Mouse (Mus musculus) brain, embryonic 14.5 days (tissue): ENCODE measurements around the gene Ccdc83. TPM values are rescaled to one million over a fixed set of nuclear protein-coding genes. Genes with fewer than 3 reads are reported as not detected.

Source experiments
- DNase-seq: peaks from one replicate; pipeline ENCODE4 v3.0.0-alpha.2; 2011; ENCODE audit warnings: low read depth
- CTCF ChIP-seq: fragments of 200-500 bp; IDR thresholded peaks from 2 replicates; pipeline ENCODE4 v1.5.1; 2012; ENCODE audit warnings: inconsistent platforms, mild to moderate bottlenecking, moderate library complexity, borderline replicate concordance; ENCODE audit not compliant: insufficient read depth, insufficient read length; ENCODE audit errors: extremely low read depth
- POLR2A ChIP-seq: fragments of 200-500 bp; IDR thresholded peaks from 2 replicates; pipeline ENCODE4 v1.6.1; 2012; ENCODE audit warnings: mild to moderate bottlenecking, inconsistent platforms, borderline replicate concordance; ENCODE audit not compliant: poor library complexity, insufficient read depth, insufficient read length, severe bottlenecking; ENCODE audit errors: extremely low read depth
- polyA plus RNA-seq: library from polyadenylated mRNA; depleted of rRNA; stranded (reverse); fragments of >200 nt; gene quantifications from 2 replicates; pipeline ENCODE4 v1.2.3, GENCODE M21; 2012; rRNA removed

Gene Ccdc83
- polyA plus RNA-seq, 1 experiment = not detected

DNA sequence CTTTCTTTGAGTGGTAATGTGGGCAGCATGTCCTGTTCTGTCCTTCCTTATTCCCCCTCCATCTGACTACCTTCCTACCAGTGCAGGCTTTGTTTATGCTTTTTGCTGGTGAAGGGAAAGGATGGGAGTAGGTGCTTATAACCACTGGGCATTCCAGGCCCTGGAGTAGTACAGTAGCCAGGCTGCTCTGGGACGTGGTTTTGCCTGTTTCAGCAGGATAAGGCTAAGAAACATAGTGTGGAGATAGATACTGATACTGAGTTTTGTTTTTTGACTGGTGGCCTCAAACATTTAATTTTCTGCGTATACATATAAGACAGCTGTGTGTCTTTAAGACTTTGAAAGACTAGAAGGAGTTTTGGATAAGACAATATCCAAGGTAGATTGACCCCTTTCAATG lies 61.7 kb downstream of the Ccdc83 start:
- no peak for TF ChIP-seq POLR2A
- no peak for TF ChIP-seq CTCF
- no peak for DNase-seq

DNA sequence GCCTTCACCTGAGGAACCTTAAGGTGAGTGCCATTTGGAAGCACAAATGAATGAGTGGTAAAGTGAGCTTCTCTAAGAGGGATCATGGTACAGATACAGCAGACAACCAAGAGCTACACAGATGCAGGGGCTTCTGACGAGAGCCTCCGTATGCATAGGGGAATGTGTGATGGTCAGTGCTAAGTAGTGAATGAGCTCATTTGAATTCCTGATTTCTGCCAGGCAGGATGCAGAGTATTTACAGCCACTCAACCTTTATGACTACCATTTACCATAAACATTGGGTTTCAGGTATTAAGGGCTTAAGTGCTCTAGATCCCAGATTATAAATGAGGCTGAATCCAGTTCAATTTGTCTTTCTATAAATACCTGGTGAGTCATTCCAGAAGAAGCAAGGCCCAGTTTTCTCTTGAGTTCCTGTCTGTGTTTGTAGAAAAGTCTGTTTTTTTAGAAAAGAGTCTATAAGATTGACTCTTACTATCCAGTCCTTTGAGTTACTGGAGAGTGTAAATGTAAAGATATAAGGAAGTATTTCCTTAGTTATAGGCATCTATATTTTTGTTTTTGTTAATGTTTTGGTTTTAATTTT lies 63.6 kb downstream of the Ccdc83 start:
- TF ChIP-seq POLR2A (no peak), CTCF (no peak)

DNA sequence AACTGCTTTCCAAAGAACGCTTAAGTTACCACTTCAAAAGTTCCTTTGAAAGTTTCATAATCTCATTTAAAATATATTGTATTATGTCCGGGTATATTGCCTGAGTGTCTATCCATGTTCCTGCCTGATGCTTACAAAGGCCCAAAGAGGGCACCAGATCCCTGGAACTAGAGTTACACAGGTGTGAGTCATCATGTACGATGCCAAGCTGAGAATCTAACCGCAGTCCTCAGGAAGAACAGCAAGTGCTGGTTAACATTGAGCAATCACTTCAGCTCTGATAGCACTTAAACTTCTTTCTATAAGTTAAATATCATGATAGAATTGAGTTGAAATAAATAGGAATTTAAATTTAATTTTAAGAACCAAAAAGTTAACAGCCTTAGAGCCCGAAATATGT lies 65.3 kb downstream of the Ccdc83 start:
- DNase-seq = no peak
- TF ChIP-seq POLR2A (no peak), CTCF (no peak)

More for the DNA sequence above, 63.6 kb downstream of the Ccdc83 start:
- no peak for DNase-seq

- DNase-seq = no peak
- no peak for TF ChIP-seq POLR2A
- no peak for TF ChIP-seq CTCF
These were observed 84.9 kb downstream of the Ccdc83 start for GRCm38 (mm10) chr7:90180635-90181034.

DNA sequence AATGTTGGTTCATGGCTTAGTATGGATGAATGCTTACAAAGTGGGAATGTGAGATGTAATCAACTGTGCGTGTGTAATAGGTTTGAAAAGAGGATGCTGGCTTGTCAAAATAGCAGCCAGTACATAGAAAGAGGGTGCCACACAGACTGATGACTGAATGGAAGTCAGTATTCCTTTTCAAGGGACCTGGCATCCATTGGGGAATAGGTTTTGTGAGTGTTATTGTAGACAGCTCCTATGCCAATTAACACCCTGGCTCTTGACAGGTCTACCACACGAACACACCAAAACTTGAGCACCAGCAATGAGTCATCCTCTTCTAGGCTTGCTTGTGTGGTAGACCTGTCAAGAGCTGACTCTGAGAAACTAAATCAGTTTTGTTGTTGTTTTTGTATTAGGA lies 90.0 kb downstream of the Ccdc83 start:
- TF ChIP-seq CTCF (no peak), POLR2A (no peak)
- DNase-seq = peak; percentile 73

Other genes starting within 250 kb of the Ccdc83 start
- gene Picalm, start 135.6 kb downstream of the Ccdc83 start, polyA plus RNA-seq = 182 and 193 TPM in 2 replicates
- gene Sytl2, start 36.5 kb upstream of the Ccdc83 start, polyA plus RNA-seq = 4.0 and 5.9 TPM in 2 replicates
- 1.1 and 1.5 TPM in 2 replicates for gene Ccdc89, start 160.8 kb upstream of the Ccdc83 start, polyA plus RNA-seq
- gene Crebzf, start 177.0 kb upstream of the Ccdc83 start, polyA plus RNA-seq = 123 and 174 TPM in 2 replicates
- 48.6 and 62.6 TPM in 2 replicates for gene Tmem126a, start 191.5 kb upstream of the Ccdc83 start, polyA plus RNA-seq
- 16.8 and 21.0 TPM in 2 replicates for gene Tmem126b, start 210.2 kb upstream of the Ccdc83 start, polyA plus RNA-seq
- 28.0 and 38.6 TPM in 2 replicates for gene Dlg2, start 210.9 kb upstream of the Ccdc83 start, polyA plus RNA-seq